Mouse (Mus musculus) heart, embryonic 11.5 days (tissue): Measurements from ENCODE around the gene Olfr222. TPM values are rescaled to one million over a fixed set of nuclear protein-coding genes. Genes with fewer than 3 reads are reported as not detected.

Source experiments
- ATAC-seq: fragments of 200-750 bp; cut with Nextera tagmentation; replicated peaks from 2 replicates; pipeline ENCODE4 v1.8.0; 2017; ENCODE audit warnings: moderate library complexity; ENCODE audit not compliant: insufficient number of reproducible peaks, low FRiP score, low TSS enrichment
- H3K27ac ChIP-seq: fragments of 300-500 bp; sonication (generic); 2 replicates; pipeline ENCODE4 v1.5.1; 2014; ENCODE audit warnings: mild to moderate bottlenecking, low read depth, low read length
- H3K27me3 ChIP-seq: fragments of 300-500 bp; sonication (generic); 2 replicates; pipeline ENCODE4 v1.6.1; 2014; ENCODE audit warnings: mild to moderate bottlenecking, low read length, mixed read lengths; ENCODE audit not compliant: control insufficient read depth, insufficient read depth
- H3K36me3 ChIP-seq: fragments of 300-500 bp; sonication (generic); 2 replicates; pipeline ENCODE4 v1.6.1; 2014; ENCODE audit warnings: mild to moderate bottlenecking, low read length, moderate library complexity, mixed read lengths; ENCODE audit not compliant: control insufficient read depth, insufficient read depth
- H3K4me1 ChIP-seq: fragments of 300-500 bp; sonication (generic); 2 replicates; pipeline ENCODE4 v1.6.1; 2014; ENCODE audit warnings: low read length; ENCODE audit not compliant: control insufficient read depth, insufficient read depth
- H3K4me2 ChIP-seq: fragments of 300-500 bp; sonication (generic); 2 replicates; pipeline ENCODE4 v1.6.1; 2014; ENCODE audit warnings: mild to moderate bottlenecking, moderate library complexity
- H3K4me3 ChIP-seq: fragments of 300-500 bp; sonication (generic); 2 replicates; pipeline ENCODE4 v1.5.1; 2014; ENCODE audit warnings: low read depth, low read length
- H3K9ac ChIP-seq: fragments of 300-500 bp; sonication (generic); 2 replicates; pipeline ENCODE4 v1.6.1; 2014; ENCODE audit warnings: mild to moderate bottlenecking, low read depth, low read length, moderate library complexity
- H3K9me3 ChIP-seq: fragments of 300-500 bp; sonication (generic); replicated peaks from 2 replicates; pipeline ENCODE4 v1.6.1; 2016; ENCODE audit warnings: low read length; ENCODE audit not compliant: control insufficient read depth
- WGBS: fragments of 180-500 bp; shearing (Covaris S2); extraction: QIAGEN DNeasy Blood & Tissue Kit; methylation state at CpG from one replicate; pipeline ENCODE4 v1.1.7; 2014; ENCODE audit not compliant: insufficient replicate concordance; 5-methylcytosine and 5-hydroxymethylcytosine counted together
- polyA plus RNA-seq: library from polyadenylated mRNA; unstranded; fragments of >200 nt; fragmentation: Nextera tagmentation; extraction: Ambion mirVana; gene quantifications from 2 replicates; pipeline ENCODE4 v1.2.1, GENCODE M21; 2014

The Olfr222 gene
- polyA plus RNA-seq, 1 experiment from 2014 or later = not detected

DNA sequence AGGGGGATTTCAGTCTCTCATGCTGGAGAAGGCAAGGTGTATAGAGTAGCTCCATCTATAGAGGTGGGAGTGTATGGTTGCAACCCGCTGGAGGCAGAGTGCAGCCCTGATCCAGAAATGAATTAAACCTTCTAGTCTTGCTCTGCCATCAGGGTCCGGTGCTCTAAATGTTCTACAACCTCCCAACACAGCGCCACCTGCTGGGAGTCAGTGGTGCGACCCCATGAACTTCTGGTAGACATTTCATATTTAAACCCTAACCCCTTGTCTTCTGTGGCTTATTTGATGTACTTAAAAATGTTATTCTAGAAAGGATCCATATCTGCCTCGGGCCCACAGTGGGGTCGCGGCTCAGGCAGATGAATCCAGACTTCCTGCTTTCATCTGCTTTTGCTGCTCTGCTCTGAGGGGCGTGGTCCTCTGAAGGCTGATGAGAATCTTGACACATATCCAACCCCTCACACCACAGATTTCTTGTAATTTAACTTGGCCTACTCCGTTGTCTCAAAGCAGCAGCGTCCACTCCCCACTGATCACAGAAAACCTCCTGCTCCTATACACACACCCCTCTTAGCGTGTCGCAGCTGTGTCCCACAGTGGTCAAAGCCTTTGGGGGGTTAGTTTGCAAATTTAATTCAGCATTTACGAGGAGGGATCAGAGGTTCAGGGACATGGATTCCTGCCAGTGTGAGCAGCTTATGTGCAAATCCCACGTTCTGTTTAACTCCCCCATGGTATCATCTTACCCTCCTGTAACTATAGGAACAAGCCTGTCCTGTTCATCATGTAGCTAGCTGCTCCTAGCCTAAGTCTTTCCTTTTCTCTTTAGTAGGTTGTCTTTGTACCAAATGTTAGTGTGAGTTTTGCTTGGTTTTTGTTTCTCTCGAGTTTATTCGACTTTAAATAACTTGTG is 38.6 kb downstream of the Olfr222 start:
- Histone ChIP-seq H3K27me3 (no peaks in the 10 kb centered on the region), H3K4me1 (no peaks in the 10 kb centered on the region), H3K4me2 (no peak overlapping the region), H3K9ac (no peak overlapping the region), H3K27ac (no peak overlapping the region), H3K4me3 (no peak overlapping the region), H3K36me3 (no peaks in the 10 kb centered on the region), H3K9me3 (0 out of 2 replicates have a peak, but pooled peaks cover 2% of the 10 kb centered on the region)
- no peak for ATAC-seq
- WGBS = 66% methylated on average over 16 of the region's 16 CpGs

DNA sequence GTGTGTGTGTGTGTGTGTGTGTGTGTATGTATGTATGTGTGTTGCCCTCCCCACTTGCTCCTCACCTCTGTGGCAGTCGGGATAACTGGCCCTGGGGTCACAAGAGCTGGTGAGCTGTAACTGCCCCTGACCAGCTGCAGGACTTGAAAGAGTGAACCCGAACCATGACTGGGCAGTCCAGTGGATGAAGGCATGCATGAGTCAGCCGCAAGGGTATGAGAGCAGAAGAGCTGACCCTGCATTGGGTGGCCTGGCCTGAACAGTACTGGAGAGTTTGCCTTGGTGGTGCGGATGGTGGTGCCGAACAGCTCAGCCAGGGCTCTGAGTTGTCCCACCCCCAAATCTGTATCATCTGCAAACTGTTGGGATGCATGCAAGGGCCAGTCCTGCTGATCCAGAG is 44.5 kb downstream of the Olfr222 start:
- H3K9me3 ChIP-seq = no peaks in the 10 kb centered on the region
- H3K36me3 ChIP-seq = no peaks in the 10 kb centered on the region
- no peak overlapping the region for H3K4me3 ChIP-seq
- 77% methylated on average over 5 of the region's 5 CpGs for WGBS
- ATAC-seq = no peak
- H3K27ac ChIP-seq = no peak overlapping the region
- H3K4me2 ChIP-seq = no peak overlapping the region
- no peak overlapping the region for H3K9ac ChIP-seq
- H3K27me3 ChIP-seq = no peaks in the 10 kb centered on the region
- no peaks in the 10 kb centered on the region for H3K4me1 ChIP-seq

DNA sequence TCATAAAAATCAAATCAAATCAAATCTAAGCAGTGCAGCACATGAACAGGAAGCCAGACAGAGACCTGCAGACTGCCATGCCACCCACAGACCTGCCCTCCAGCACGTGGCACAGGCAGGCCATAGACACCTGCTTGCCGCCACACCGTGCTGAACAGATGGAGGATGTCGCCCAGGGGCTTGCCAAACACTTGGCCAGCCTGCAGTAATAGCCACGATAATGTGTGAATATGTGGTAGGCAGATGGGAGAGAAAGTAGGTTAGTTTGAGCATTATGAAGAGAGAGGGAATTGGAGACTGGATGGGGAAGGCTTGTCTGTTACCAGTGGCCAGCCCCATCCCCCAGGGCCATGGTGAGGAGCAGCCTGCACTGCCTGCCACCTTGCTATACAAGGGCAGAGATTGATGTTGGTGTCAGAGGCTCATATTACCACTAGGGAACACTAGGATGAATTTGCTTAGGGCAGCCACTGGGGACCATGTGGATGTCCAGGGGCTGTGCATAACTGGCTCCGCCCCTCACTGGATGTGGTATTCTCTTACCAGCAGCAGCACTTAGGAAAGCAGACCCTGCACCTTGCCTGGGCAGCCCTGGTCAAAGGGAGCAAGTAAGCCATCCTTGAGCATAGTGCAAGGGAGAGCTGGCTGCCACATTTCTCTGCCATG is 45.0 kb downstream of the Olfr222 start:
- WGBS = 77% methylated on average over 6 of the region's 6 CpGs
- no peak for ATAC-seq

DNA sequence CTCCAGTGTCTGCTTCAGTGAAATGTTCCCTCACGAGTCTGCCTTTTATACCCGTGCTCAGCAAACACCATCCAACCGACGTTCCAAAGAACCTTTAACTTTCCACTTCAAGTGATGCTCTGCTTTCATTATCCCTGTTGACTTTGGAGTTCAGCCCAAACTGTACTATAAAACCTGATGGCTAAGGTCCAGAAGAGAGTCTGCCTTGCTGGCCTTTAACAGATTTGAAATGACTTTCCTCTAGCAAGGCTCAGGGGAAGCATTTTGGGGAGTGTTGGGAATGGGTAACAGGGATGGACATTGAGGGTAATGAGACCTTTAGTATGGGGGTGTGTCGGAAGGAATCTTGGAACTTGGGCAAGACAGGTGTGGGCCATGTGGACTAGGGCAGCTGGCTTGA is 45.8 kb downstream of the Olfr222 start:
- Histone ChIP-seq H3K4me3 (no peak overlapping the region), H3K9me3 (no peaks in the 10 kb centered on the region), H3K36me3 (no peaks in the 10 kb centered on the region), H3K4me2 (no peak overlapping the region), H3K27ac (no peak overlapping the region), H3K27me3 (no peaks in the 10 kb centered on the region), H3K4me1 (no peaks in the 10 kb centered on the region), H3K9ac (no peak overlapping the region)
- WGBS = 72% methylated on average over 5 of the region's 5 CpGs
- ATAC-seq = no peak

More for the DNA sequence above, 45.0 kb downstream of the Olfr222 start:
- H3K36me3 ChIP-seq = no peaks in the 10 kb centered on the region
- H3K4me3 ChIP-seq = no peak overlapping the region
- H3K9me3 ChIP-seq = no peaks in the 10 kb centered on the region
- no peaks in the 10 kb centered on the region for H3K4me1 ChIP-seq
- no peak overlapping the region for H3K4me2 ChIP-seq
- no peak overlapping the region for H3K9ac ChIP-seq
- no peaks in the 10 kb centered on the region for H3K27me3 ChIP-seq
- no peak overlapping the region for H3K27ac ChIP-seq

DNA sequence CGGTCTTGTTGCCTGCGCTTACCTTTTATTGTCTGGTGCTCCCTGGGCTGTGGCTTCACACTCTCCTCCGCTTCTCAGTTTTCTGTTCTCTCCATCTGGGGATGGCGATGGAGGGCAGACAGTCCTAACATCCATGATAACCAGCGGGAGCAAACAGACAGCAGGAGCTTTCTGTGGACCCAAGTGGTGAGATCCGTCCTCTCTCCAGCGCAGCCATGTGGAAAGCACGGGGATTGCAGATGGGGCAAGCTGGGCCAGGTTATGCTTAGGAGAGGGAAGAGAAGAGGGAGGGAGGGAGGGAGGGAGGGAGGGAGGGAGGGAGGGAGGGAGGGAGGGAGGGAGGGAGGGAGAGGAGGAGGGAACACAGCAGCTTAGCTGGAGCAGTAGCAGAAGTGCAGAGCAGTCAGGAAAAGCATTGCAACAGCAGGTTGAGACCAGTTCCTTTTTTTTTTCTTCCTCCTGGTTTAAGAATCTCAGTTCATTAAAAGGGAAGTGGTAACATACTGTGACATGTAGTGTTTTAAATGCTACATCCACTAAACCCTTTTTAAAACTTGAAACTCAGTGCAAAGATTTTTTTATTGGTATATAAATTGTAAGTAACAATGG is 49.5 kb downstream of the Olfr222 start, which contains the start of gene Zkscan17:
TSS of gene Zkscan17 (minus strand) at position 280 of the 609 bp plus-strand sequence.
- Histone ChIP-seq H3K27me3 (no peaks in the 10 kb centered on the region), H3K9me3 (no peaks in the 10 kb centered on the region), H3K4me1 (no peaks in the 10 kb centered on the region), H3K4me2 (no peak within 1 kb of the TSS), H3K4me3 (no peak within 1 kb of the TSS), H3K9ac (no peak within 1 kb of the TSS), H3K36me3 (no peaks in the 10 kb centered on the region), H3K27ac (no peak within 1 kb of the TSS)
- no peak for ATAC-seq
- WGBS = 35% methylated on average over 8 of the region's 8 CpGs

DNA sequence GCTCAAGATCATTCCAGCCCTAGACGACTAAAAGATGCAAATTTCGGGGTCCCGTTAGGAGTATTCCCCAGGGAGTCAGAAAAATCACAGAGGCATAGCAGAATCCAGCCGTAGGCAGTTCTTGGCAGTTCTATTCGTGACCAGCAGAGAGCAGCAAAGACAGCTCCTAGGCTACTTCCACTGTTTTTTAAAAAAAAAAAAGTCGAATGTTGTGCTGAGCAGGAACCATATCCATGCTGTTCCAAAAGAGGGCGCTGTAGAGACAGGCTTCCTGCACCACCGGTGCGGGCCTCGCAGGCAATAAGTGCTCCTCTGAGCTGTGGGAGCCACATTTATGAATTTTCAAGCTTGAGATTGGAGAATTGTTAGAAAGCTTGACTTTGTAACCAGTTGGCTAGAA is 50.8 kb downstream of the Olfr222 start:
- Histone ChIP-seq H3K27ac (no peak overlapping the region), H3K9ac (no peak overlapping the region), H3K4me3 (no peak overlapping the region), H3K4me2 (no peak overlapping the region), H3K9me3 (no peaks in the 10 kb centered on the region), H3K4me1 (no peaks in the 10 kb centered on the region), H3K27me3 (no peaks in the 10 kb centered on the region), H3K36me3 (no peaks in the 10 kb centered on the region)
- no peak for ATAC-seq
- 8% methylated on average over 10 of the region's 10 CpGs for WGBS

DNA sequence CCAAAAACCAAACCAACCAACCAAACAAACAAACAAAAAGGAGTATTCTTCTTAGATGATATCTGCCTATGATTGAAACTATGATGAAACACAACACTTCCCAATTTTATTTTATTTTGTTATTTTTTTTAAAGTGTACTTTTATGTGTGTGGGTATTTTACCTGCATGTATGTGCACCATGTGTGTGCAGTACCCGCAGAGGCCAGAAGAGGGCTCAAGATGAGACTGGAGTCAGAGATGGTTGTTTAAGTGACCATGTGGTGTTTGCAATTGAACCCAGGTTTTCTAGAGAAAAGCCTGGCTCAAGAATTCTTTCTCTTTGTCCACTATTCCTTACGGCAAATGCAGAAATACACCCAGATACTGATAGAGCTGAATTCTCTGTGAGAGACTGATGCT is 51.9 kb downstream of the Olfr222 start:
- Histone ChIP-seq H3K27me3 (no peaks in the 10 kb centered on the region), H3K9ac (no peak overlapping the region), H3K4me1 (peaks cover 5% of the 10 kb centered on the region; the same call in 1 of the 2 replicates), H3K9me3 (no peaks in the 10 kb centered on the region), H3K4me3 (no peak overlapping the region), H3K27ac (no peak overlapping the region), H3K4me2 (no peak overlapping the region), H3K36me3 (no peaks in the 10 kb centered on the region)
- 91% methylated on average over 2 of the region's 2 CpGs for WGBS
- no peak for ATAC-seq
